Mouse (Mus musculus): ENCODE results near the gene Krt90. TPM values are rescaled to one million over a fixed set of nuclear protein-coding genes. Genes with fewer than 3 reads are reported as not detected.
A peak's percentile ranks its signal among the peaks of the same experiment; 100 is the strongest.

The Krt90 gene
- 0.18 and 0.21 TPM in 2 replicates for polyA plus RNA-seq (2015; fragmentation: Nextera tagmentation; extraction: Ambion mirVana)

DNA sequence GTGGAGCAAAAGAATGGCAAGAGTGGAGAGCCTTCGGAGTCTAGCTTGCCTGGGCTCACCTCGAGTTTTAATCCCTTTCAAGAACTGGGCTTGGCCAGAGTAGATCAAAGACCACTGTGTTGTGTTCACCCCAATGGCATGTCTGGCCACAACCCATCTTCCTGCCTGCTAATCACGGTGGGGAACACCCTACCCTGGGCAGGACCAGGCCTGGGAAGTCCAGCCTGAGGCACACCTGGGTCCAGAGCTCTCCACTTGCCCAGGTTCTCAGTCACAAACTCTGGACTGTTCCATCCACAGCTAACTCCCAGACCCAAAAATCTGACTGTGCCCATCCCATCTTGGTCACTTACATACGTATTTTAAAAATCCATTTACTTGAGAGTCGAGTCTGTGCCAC lies at the start of gene Krt90:
Krt90 (minus strand) TSS at position 101 of the 400 bp plus-strand sequence.
- Histone ChIP-seq H3K36me3 (ENCODE audit: control insufficient read depth, insufficient read depth, low read length) (no peaks in the 10 kb centered on the region), H3K9ac (ENCODE audit: low read length) (no peak within 1 kb of the TSS), H3K27me3 (ENCODE audit: control insufficient read depth, insufficient read depth, low read length) (no peaks in the 10 kb centered on the region), H3K4me1 (replicated peaks; ENCODE audit: control insufficient read depth, insufficient read depth) (no peaks in the 10 kb centered on the region), H3K4me3 (ENCODE audit: low read depth, low read length) (no peak within 1 kb of the TSS), H3K4me2 (replicated peaks; ENCODE audit: low read depth) (no peak within 1 kb of the TSS), H3K9me3 (ENCODE audit: control insufficient read depth, low read length) (no peaks in the 10 kb centered on the region), H3K27ac (replicated peaks) (no peak within 1 kb of the TSS)
- TF ChIP-seq EP300 (optimal IDR thresholded peaks at IDR 0.05) (no peak), CTCF (IDR thresholded peaks at IDR 0.05; ENCODE audit: low read depth) (no peak)
- DNase-seq (ENCODE audit: low spot score), result no peak
- ATAC-seq (ENCODE audit: low FRiP score, low TSS enrichment), result no peak
- WGBS, result 71% methylated on average over 5 of the region's 5 CpGs

DNA sequence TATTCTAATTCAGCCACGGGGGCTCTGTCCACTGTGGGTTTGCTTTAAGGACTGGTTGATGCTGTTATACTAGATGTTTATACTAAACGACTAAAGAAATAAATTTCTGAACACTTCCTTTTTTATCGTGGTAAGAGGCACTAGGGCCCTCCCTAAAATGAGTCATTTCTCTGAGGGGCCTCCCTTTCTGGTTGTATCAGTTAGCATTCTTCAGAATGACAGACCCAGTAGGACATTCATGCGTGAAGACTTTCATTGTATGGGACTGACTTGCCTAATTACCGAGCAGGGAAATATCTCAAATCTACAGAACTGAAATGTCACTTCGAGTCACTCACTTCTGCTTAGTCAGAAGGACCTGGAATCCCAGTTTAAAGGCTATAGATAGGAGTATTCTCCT lies 36.4 kb upstream of the Krt90 start:
- 26% methylated on average over 6 of the region's 6 CpGs for WGBS
- H3K4me1 ChIP-seq (replicated peaks; ENCODE audit: control insufficient read depth, insufficient read depth), result no peaks in the 10 kb centered on the region
- DNase-seq (ENCODE audit: low spot score), result no peak

DNA sequence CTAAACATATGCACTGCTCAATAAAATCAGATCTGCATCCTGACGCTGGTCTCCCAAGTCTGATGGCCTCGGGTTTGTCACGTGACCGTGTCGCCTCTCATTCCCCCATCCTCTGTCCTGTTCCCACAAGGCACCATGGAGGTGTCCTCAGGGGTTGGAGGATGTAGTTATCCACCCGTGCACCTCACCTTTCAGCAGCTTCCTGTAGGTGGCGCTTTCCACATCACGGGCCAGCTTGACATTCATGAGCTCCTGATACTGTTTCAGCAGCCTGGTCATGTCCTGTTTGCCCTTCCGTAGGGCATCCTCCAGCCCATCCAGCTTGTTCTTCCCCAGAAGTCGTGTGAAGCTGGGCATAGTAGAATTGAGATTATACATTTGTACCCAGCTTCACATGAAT lies 25.5 kb upstream of the Krt90 start:
- ATAC-seq (ENCODE audit: low FRiP score, low TSS enrichment) (no peak), DNase-seq (ENCODE audit: low spot score) (peak; percentile 16)
- no peaks in the 10 kb centered on the region for H3K36me3 ChIP-seq (ENCODE audit: control insufficient read depth, insufficient read depth, low read length)
- H3K9me3 ChIP-seq (ENCODE audit: control insufficient read depth, low read length), result no peaks in the 10 kb centered on the region
- TF ChIP-seq EP300 (optimal IDR thresholded peaks at IDR 0.05) (no peak), CTCF (IDR thresholded peaks at IDR 0.05; ENCODE audit: low read depth) (peak; percentile 49)
- no peak overlapping the region for H3K9ac ChIP-seq (ENCODE audit: low read length)
- 77% methylated on average over 10 of the region's 10 CpGs for WGBS
- H3K27me3 ChIP-seq (ENCODE audit: control insufficient read depth, insufficient read depth, low read length), result no peaks in the 10 kb centered on the region
- no peak overlapping the region for H3K4me2 ChIP-seq (replicated peaks; ENCODE audit: low read depth)
- no peaks in the 10 kb centered on the region for H3K4me1 ChIP-seq (replicated peaks; ENCODE audit: control insufficient read depth, insufficient read depth)
- no peak overlapping the region for H3K27ac ChIP-seq (replicated peaks)
- H3K4me3 ChIP-seq (ENCODE audit: low read depth, low read length), result no peak overlapping the region

More for the DNA sequence above, 36.4 kb upstream of the Krt90 start:
- Histone ChIP-seq H3K4me3 (ENCODE audit: low read depth, low read length) (no peak overlapping the region), H3K36me3 (ENCODE audit: control insufficient read depth, insufficient read depth, low read length) (no peaks in the 10 kb centered on the region), H3K9ac (ENCODE audit: low read length) (no peak overlapping the region), H3K27me3 (ENCODE audit: control insufficient read depth, insufficient read depth, low read length) (no peaks in the 10 kb centered on the region), H3K4me2 (replicated peaks; ENCODE audit: low read depth) (no peak overlapping the region), H3K9me3 (ENCODE audit: control insufficient read depth, low read length) (no peaks in the 10 kb centered on the region), H3K27ac (replicated peaks) (no peak overlapping the region)
- TF ChIP-seq EP300 (optimal IDR thresholded peaks at IDR 0.05) (no peak), CTCF (IDR thresholded peaks at IDR 0.05; ENCODE audit: low read depth) (no peak)
- ATAC-seq (ENCODE audit: low FRiP score, low TSS enrichment), result no peak

DNA sequence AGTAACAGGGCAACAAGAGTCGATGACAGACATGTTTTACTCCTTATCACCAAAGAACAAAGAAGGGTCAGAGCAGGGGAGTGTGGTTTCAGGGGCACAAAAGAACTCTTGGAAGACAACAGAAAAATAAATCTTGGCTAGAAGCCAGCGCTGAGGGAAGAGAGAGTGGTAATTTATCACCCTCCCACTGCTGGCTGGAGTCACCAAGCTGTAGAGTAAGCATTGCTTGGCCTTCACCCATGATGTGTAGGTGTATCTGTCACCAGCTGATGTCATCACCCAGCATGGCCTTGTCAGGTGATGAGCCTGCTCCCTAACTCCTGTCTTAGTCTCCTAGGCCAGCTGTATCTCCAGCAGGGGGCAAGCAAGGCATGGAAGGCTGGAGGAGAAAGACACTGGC lies 21.7 kb upstream of the Krt90 start:
- DNase-seq (ENCODE audit: low spot score), result no peak
- no peak overlapping the region for H3K9ac ChIP-seq (ENCODE audit: low read length)
- no peaks in the 10 kb centered on the region for H3K9me3 ChIP-seq (ENCODE audit: control insufficient read depth, low read length)
- H3K36me3 ChIP-seq (ENCODE audit: control insufficient read depth, insufficient read depth, low read length), result no peaks in the 10 kb centered on the region
- H3K4me2 ChIP-seq (replicated peaks; ENCODE audit: low read depth), result no peak overlapping the region
- no peaks in the 10 kb centered on the region for H3K27me3 ChIP-seq (ENCODE audit: control insufficient read depth, insufficient read depth, low read length)
- H3K4me1 ChIP-seq (replicated peaks; ENCODE audit: control insufficient read depth, insufficient read depth), result no peaks in the 10 kb centered on the region
- TF ChIP-seq CTCF (IDR thresholded peaks at IDR 0.05; ENCODE audit: low read depth) (peak; percentile 48), EP300 (optimal IDR thresholded peaks at IDR 0.05) (no peak)
- 20% methylated on average over 2 of the region's 2 CpGs for WGBS
- 0 out of 2 replicates have a peak, but pooled peaks have one; percentile 24 for ATAC-seq (ENCODE audit: low FRiP score, low TSS enrichment)
- H3K4me3 ChIP-seq (ENCODE audit: low read depth, low read length), result no peak overlapping the region
- no peak overlapping the region for H3K27ac ChIP-seq (replicated peaks)

DNA sequence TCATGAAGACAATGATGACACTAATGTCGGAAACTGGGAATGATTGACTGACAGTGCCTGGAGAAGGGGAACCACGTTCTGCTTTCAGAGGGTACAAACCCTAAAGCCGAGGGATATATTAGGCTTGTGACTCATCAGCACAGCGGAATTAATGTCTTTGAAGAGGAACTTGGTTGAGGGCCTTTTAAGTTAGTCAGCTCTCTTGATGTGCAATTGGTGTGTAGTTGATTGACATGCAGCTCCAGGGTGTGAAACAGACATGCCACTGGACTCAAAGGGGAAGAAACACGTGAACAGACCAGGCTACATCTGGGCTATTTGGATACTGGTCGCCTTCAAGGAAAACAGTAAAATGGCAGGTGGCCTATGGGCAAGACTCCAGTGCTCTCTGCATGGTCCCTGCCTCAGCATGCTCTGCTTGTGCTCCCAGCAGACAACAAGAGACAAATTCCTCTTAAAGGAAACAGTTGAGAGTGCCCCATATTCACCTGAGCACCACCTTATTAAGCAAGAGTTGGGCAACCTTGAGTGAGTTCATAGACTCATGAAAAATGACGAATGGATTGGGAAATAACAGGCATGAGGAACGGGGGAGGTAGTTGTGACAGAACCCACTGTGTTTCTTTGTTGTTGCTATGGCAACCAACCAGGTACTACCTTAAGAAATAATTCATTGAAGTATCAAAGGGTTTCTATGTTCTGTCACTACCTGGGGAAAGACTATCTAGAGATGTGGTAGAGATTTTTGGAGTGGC lies 20.6 kb upstream of the Krt90 start:
- Histone ChIP-seq H3K27me3 (ENCODE audit: control insufficient read depth, insufficient read depth, low read length) (no peaks in the 10 kb centered on the region), H3K27ac (replicated peaks) (no peak overlapping the region), H3K4me3 (ENCODE audit: low read depth, low read length) (no peak overlapping the region), H3K4me1 (replicated peaks; ENCODE audit: control insufficient read depth, insufficient read depth) (no peaks in the 10 kb centered on the region), H3K36me3 (ENCODE audit: control insufficient read depth, insufficient read depth, low read length) (no peaks in the 10 kb centered on the region), H3K9ac (ENCODE audit: low read length) (no peak overlapping the region), H3K4me2 (replicated peaks; ENCODE audit: low read depth) (no peak overlapping the region), H3K9me3 (ENCODE audit: control insufficient read depth, low read length) (no peaks in the 10 kb centered on the region)
- DNase-seq (ENCODE audit: low spot score) (peak; percentile 4), ATAC-seq (ENCODE audit: low FRiP score, low TSS enrichment) (no peak)
- 63% methylated on average over 8 of the region's 8 CpGs for WGBS
- no peak for TF ChIP-seq CTCF (IDR thresholded peaks at IDR 0.05; ENCODE audit: low read depth)

DNA sequence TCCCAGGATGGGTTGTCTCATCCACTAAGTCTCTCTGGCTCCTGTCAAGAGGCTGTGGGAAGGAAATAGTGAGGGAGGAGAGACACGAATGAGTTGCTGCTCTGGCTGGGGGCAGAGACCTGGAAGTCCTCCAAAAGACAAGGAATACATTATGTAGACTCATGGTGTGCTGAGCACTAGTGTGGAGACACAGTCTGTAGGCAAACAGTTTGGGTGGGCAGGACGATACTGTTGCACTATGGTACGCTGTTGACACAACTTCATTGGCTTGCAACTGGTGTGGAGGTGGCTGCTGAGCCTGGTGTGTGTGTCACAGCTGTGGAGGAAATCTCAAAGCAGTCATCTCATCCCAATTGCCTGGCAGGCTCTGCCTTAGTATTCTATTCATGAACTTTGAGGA lies 19.0 kb upstream of the Krt90 start:
- H3K36me3 ChIP-seq (ENCODE audit: control insufficient read depth, insufficient read depth, low read length), result no peaks in the 10 kb centered on the region
- 71% methylated on average over 3 of the region's 3 CpGs for WGBS
- no peak for TF ChIP-seq EP300 (optimal IDR thresholded peaks at IDR 0.05)
- no peak for TF ChIP-seq CTCF (IDR thresholded peaks at IDR 0.05; ENCODE audit: low read depth)
- H3K9me3 ChIP-seq (ENCODE audit: control insufficient read depth, low read length), result no peaks in the 10 kb centered on the region
- DNase-seq (ENCODE audit: low spot score) (peak; percentile 4), ATAC-seq (ENCODE audit: low FRiP score, low TSS enrichment) (no peak)
- H3K4me1 ChIP-seq (replicated peaks; ENCODE audit: control insufficient read depth, insufficient read depth), result no peaks in the 10 kb centered on the region
- H3K27ac ChIP-seq (replicated peaks), result no peak overlapping the region
- no peak overlapping the region for H3K4me3 ChIP-seq (ENCODE audit: low read depth, low read length)
- no peaks in the 10 kb centered on the region for H3K27me3 ChIP-seq (ENCODE audit: control insufficient read depth, insufficient read depth, low read length)
- H3K9ac ChIP-seq (ENCODE audit: low read length), result no peak overlapping the region
- no peak overlapping the region for H3K4me2 ChIP-seq (replicated peaks; ENCODE audit: low read depth)

All from stomach, postnatal 0 days (tissue).